Mouse (Mus musculus) gastrocnemius, adult 18-20 months (tissue): ENCODE data around the gene Vwf. TPM values are rescaled to one million over a fixed set of nuclear protein-coding genes. Genes with fewer than 3 reads are reported as not detected.

Experiments
- DNase-seq: peaks from one replicate; pipeline ENCODE4 v3.0.0; 2021; ENCODE audit warnings: low spot score
- total RNA-seq, 2 experiments: library from RNA; stranded (reverse); gene quantifications; 2 replicates each; pipeline ENCODE4 v1.2.3; 2021

Vwf gene
- total RNA-seq, 2 experiments from 2014 or later = 16.3 to 18.7 TPM

DNA sequence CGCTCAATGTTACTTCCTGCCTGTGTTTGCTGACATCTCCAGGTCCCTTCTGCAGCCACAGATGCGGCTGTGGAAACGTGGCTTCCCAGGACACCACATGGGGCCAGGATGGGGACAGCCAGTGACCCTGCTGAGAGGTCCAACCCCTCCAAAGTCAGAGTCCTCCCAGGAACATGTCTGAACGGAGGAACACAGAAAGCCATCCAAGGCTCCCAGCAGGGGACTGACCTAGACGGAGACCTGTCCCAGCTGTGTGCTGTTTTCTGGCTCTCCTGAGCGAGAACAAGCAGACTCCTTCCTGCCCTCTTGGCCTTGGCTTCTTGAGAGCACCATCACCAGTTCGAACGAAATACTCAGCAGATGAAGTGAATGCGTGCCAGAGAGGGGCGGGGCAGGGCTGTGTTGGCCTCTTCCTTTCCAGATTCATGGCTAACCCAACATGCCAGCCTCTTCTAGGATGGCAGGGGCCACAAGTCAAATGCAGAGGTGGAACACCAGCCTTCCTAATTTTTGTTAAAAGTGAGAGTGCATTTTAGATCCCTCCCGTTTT lies 183.5 kb downstream of the Vwf start:
- DNase-seq = no peak

Other genes with a start within 250 kb of the Vwf start
- gene Ltbr, start 232.9 kb upstream of the Vwf start, total RNA-seq = 10 to 100 TPM; 15.3 to 17.7 TPM
- under 1 TPM; 0.19 to 0.25 TPM for gene Scnn1a, start 226.1 kb upstream of the Vwf start, total RNA-seq
- gene Tnfrsf1a, start 197.4 kb upstream of the Vwf start, total RNA-seq = 10 to 100 TPM; 16.6 to 24.9 TPM
- gene Plekhg6, start 166.0 kb upstream of the Vwf start, total RNA-seq = not detected
- 10 to 100 TPM; 18.2 to 26.0 TPM for gene Cd9, start 52.0 kb upstream of the Vwf start, total RNA-seq
- not detected for gene Ano2, start 143.6 kb downstream of the Vwf start, total RNA-seq